Mouse (Mus musculus) cerebellum, postnatal 25 days (tissue): ENCODE data around the gene Rpusd2.
"Not testable (repeated sequence)": the region's sequence is repeated elsewhere in the genome, so short reads cannot be mapped to it uniquely, and the experiment has no call there.

Experiments
- DNase-seq, 2 experiments: peaks; one replicate each; pipeline ENCODE4 v3.0.0; 2021; ENCODE audit warnings: mixed read lengths in 2 of 2

Rpusd2 gene

GRCm38 (mm10) chr2:119034656-119035396 lies at the start of gene Rpusd2:
Rpusd2 (plus strand) TSS chr2:119034790.
- peak; percentile 92 to 95 for DNase-seq

- no peak for DNase-seq
Measured at GRCm38 (mm10) chr2:118995490-118995889, 39.1 kb upstream of the Rpusd2 start.

GRCm38 (mm10) chr2:118995919-118996797 lies 38.4 kb upstream of the Rpusd2 start:
- no peak for DNase-seq

GRCm38 (mm10) chr2:118996798-118997105 lies 37.8 kb upstream of the Rpusd2 start:
- no peak for DNase-seq

- DNase-seq, result no peak
Measured at GRCm38 (mm10) chr2:118998115-118998866, 36.3 kb upstream of the Rpusd2 start.

- DNase-seq, result no peak
Measured at GRCm38 (mm10) chr2:118999025-118999639, 35.5 kb upstream of the Rpusd2 start.

GRCm38 (mm10) chr2:119006886-119007285 lies 27.7 kb upstream of the Rpusd2 start:
- peak; percentile 38 to 69 for DNase-seq

GRCm38 (mm10) chr2:119009376-119009775 lies 25.2 kb upstream of the Rpusd2 start:
- no peak for DNase-seq

GRCm38 (mm10) chr2:119014989-119015388 lies 19.6 kb upstream of the Rpusd2 start:
- no peak for DNase-seq

- DNase-seq, result peak; percentile 64 to 78
Measured at GRCm38 (mm10) chr2:119015604-119016180, 18.9 kb upstream of the Rpusd2 start.

- DNase-seq, result not testable (repeated sequence)
Measured at GRCm38 (mm10) chr2:119016312-119016711, 18.3 kb upstream of the Rpusd2 start.

- DNase-seq, result no peak
Measured at GRCm38 (mm10) chr2:119017647-119018046, 16.9 kb upstream of the Rpusd2 start.

- no peak for DNase-seq
Measured at GRCm38 (mm10) chr2:119018391-119019122, 16.0 kb upstream of the Rpusd2 start.

- DNase-seq, result peak in 1 of 2 experiments; percentile 15
Measured at GRCm38 (mm10) chr2:119019131-119019530, 15.5 kb upstream of the Rpusd2 start.

GRCm38 (mm10) chr2:119019538-119019937 lies 15.1 kb upstream of the Rpusd2 start:
- no peak for DNase-seq

GRCm38 (mm10) chr2:119023154-119023660 lies 11.4 kb upstream of the Rpusd2 start:
- DNase-seq, result no peak

GRCm38 (mm10) chr2:119024536-119025238 lies 9.9 kb upstream of the Rpusd2 start:
- peak in 1 of 2 experiments; percentile 12 for DNase-seq

- no peak for DNase-seq
Measured at GRCm38 (mm10) chr2:119025239-119025616, 9.4 kb upstream of the Rpusd2 start.

- no peak for DNase-seq
Measured at GRCm38 (mm10) chr2:119026951-119027350, 7.6 kb upstream of the Rpusd2 start.

- DNase-seq, result peak; percentile 92 to 96
Measured at GRCm38 (mm10) chr2:119028941-119029551, 5.5 kb upstream of the Rpusd2 start, which contains the start of gene Ccdc32. Ccdc32 (minus strand) TSS chr2:119029393.
